Mouse (Mus musculus): ENCODE data around the gene Atn1.

Gene Atn1

DNA sequence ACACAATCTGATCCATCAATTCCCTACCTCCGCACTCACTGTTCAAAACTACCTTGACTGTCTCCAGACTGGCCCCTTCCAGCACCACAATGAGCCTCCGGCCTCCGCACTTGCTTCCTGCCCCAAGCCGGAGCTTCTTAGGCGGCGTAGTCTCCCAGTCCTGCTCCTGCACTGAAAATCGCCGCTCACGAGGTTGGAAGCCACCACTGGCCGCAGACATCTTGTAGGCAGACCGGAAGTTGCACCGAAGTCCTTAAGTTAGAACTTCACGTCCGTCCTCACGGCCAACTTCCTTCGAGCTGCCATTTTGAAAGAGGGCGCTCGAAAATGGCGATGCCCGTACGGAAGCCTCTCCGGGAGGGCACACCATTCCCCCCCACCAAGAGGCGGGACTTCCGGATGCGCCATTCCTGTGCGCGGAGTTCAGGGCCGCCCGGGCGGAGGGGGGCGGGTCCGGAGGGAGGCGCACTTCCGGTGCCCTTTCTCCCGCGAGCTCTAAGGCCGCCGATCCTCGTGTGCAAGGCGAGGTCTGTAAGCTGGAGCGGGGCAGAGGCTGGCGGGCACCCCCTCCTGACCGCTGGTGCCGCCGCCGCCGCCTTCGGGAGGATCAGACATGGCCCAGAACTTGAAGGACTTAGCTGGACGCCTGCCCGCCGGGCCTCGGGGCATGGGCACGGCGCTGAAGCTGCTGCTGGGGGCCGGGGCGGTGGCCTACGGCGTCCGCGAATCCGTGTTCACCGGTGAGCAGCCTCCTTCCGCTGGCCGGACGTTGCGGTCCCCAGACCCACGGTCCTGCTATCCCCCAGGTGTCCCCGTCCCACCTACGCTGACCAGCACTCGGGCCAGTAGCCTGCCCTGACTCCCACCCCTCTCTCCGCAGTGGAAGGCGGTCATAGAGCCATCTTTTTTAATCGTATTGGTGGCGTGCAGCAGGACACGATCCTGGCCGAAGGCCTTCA, 44.2 kb downstream of the Atn1 start, which contains the start of the genes Emg1 and Phb2:
Gene Emg1 (minus strand): TSS at position 355 of the 959 bp plus-strand sequence.
Gene Phb2 (plus strand): TSS at position 513 of the 959 bp plus-strand sequence.
- DNase-seq (ENCODE audit: low read depth, low spot score): peak; percentile 99

DNA sequence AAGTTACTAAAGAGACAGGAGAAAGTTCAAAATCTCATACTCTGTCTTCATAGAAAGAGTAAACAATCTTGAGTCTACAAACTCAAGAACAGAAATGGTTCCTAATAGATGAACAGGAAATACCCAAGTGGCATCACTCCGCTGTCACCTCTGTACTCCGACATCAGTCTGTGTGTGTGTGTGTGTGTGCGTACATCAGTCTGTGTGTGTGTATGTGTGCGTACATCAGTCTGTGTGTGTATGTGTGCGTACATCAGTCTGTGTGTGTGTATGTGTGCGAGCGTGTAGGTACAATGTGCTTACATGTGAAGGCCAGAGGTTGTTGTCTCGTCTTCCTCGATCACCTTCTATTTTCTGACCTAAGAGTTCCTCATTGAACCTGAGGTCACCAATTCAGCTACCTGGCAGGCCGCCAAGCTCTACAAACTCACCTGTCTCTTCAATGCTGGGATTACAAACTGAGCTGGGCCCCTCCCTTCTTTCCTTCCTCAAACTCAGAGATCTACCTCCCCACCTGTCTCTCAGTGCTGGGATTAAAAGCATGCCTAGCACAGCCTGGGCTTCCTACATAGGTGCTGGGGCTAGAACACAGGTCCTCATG, 47.9 kb downstream of the Atn1 start:
- DNase-seq (ENCODE audit: low read depth, low spot score): no peak

DNA sequence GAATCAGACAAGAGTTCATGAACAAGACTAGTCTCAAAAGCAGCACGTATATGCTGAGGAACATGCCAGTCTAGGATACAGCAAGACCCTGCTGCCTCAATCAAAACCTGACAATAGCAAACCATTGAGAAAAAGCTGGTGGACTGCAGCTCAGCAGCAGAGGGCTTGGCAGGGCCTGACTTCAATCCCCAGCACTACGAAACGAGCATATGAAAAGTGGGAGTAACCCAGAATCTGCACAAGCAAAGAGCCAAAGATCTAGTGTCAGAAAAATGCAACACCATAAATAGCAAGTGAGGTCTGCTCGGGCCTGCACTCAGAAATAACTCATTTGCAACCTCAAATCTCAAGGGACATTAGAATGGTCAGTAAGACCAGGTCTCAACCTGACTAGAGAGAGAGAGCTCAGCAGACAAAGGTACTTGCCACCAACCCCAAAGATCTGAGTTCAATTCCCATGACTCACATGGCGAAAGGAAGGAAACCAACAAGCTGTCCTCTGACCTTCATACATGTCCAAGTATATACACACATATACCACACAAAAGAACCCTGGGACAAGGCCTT, 50.2 kb downstream of the Atn1 start:
- peak; percentile 66 for DNase-seq (ENCODE audit: low read depth, low spot score)

DNA sequence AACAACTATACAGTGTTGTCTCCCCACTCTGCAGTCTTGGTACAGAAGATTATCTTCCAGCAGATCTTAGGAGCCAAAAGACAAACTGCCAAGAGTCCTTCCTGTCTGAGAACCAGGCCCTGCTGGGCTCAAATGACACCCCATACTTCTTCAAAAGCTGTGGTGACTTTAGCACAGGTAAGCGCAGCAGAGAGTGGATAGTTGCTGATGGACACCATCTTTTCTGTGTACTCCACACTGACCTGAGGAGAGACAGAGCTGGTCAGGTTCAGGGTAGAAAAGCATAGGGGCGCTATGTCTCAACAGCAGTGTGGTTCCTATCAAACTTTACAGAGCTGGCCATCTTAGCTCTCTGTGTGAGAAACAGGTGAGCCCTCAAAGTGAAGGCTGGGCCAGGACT, 51.9 kb downstream of the Atn1 start:
- no peak for DNase-seq (ENCODE audit: low read depth, low spot score)

DNA sequence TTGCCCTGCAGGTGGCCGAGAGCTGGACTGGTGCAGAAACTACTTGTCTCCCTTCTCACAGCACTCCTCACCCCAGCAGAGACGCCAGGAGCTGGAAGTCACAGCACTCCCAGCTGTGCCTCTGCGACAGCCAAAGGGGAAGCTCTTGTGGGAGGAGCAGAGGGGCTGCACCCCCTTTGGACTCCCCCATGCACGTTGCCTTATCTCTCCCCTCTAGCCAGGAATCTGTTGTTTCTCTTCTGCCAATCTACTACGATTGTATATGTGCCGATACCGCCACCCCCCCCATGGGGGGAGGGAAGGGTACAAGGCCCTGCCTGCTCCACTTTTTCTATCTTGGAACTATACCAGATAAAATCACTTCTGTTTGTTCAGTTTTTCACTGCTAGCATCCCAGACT, 52.5 kb downstream of the Atn1 start:
- DNase-seq (ENCODE audit: low read depth, low spot score): no peak

DNA sequence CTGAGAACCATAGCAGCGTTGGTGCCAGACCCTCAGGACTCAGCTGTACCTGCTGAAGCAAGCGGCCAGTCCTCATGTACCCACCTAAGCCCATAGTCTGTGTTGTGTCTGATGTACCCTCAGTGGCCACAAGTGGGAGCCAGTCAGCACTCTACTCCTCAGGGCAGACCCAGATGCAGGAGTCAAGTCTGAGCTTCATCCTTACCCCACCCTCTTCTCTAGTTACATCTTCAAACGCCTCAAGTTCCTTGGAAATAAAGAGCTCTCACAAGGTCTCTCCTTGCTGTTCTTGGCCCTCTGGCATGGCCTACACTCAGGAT, 53.6 kb downstream of the Atn1 start:
- peak; percentile 88 for DNase-seq (ENCODE audit: low read depth, low spot score)

DNA sequence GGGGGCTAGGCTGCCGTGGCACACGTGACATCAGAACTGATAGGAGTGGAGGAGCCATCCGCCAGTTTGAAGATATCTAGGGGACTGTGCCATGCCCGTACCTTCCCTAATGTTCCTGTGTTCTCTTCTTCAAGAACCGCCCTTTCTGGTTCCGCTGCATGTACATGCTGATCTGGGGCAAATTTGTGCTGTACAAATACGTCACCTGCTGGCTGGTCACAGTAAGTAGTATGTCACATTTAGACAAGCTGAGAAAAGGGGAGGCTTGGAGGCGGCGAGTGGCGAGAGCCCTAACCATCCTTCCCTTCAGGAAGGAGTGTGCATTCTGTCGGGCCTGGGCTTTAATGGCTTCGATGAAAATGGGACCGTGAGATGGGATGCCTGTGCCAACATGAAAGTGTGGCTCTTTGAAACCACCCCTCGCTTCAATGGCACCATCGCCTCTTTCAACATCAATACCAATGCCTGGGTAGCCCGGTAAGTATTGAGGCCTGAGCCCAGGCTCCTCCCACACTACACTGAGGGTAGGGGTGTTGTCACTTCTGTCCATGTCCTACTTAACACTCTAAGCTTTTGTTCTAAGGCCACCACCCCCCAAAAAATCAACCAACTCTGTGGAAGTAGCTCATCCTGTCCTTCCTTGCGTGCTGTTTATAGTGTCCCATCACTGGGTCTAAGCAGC, 54.1 kb downstream of the Atn1 start:
- no peak for DNase-seq (ENCODE audit: low read depth, low spot score)

DNA sequence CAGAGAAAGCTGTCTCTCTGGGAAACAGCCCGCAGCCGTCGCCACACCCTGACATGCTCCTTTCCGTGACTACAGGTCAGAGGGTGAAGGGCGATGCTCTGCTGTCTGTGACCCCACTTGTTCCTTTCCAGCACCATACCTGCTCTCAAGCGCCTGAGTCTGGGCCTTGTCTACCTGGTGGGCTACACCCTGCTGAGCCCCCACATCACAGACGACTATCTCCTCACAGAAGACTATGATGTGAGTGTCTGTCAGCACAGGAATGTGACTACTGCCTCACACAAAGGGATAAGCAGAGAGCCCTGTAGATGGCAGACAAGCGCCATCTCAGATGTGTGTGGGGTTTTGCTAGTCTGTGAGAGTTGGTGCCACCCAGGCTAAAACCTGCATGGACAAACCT, 55.0 kb downstream of the Atn1 start:
- peak; percentile 67 for DNase-seq (ENCODE audit: low read depth, low spot score)

DNA sequence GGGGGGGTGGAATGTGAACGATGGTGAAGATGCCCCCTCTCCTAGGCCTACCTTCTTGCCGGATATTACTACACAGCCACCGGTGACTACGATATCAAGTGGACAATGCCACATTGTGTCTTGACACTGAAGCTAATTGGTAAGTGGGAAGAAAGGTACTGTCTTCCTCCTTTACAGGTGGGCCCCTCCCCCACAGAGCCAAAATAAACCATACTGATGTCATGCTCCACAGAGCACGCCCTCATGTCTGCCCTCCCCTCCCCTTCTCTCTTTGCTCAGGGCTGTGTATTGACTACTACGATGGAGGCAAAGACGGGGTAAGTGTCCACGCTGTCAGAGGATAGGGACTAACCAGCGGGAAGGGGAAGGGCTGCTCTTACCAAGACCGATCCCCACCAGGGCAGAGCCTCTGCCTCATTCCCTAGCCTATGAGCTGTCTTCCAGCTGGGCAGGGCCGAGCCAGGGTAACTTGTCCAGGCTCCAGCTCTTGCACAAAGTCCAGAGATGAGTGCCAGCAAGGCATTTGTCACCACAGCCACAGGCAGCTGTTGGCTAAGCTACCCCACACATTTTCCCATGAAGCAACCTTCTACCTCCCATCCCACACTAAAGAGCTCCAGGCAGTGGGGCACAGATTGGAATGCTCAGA, 56.2 kb downstream of the Atn1 start:
- peak; percentile 98 for DNase-seq (ENCODE audit: low read depth, low spot score)

DNA sequence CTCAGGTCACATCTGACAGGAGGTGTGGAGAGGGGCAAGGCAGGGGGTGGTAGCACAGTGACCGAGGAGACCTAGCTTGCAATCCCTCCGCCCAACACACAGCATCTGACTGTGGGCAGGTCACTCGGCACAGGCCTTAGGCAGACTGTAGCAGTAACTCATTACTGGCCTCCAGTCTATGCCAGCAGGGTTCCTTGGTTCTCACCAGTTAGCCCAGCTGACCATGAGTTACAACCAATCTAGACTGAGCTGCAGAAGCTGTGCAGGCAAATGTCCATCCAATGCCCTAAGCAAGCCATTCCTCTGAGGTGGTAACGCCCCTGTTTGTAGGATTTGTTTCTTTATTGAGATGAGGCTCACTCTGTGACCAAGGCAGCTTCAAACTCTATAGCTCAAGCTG, 57.0 kb downstream of the Atn1 start:
- no peak for DNase-seq (ENCODE audit: low read depth, low spot score)

DNA sequence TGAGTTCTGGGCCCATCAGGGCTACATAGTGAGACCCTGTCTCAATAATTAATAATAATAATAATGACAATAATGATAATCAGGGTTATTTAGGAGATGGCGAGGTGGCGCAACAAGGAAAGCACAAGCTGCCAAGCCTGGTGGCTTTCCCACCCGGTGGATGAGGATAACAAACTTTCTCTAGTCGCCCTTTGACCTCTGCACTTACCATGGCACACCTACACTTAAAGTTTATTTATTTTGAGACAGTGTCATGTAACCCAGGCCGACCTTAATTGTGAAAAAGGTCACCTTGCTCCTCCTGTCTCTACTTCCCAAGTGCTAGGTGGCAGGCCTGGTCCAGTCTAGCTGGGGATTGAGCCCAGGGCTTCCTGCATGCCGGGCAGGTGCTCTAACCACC, 57.6 kb downstream of the Atn1 start:
- no peak for DNase-seq (ENCODE audit: low read depth, low spot score)

DNA sequence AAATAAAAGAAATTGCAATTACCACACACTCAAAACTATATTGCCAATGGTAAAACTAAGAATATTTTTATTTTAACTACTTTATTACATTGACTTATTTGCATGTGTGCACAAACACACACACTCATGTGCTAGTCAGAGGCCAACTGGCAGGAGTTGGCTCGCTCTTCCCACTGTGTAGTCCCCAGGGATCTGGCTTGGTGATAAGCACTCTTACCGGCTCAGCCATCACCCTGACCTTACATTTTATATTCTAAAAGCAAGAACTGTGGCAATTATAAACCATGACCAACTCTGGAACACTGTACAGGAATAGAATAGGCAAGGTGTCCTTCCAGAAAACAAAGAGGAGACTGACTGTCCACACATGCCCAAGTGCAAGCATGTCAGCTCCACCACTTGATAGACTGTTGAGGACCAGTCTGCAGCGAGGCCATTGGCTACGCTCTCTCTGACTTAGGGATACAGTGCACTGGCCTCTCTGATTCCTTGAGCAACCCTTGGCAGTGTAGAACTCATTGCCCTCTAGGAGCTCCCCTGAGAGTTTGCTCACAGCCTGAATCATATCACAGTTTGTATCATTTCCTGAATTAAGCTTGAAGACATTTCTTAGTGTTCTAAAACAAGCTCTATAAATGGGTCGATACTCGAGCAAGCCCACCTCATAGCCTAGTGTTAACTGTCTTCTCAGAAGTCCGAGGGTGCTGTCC, 59.7 kb downstream of the Atn1 start:
- peak; percentile 71 for DNase-seq (ENCODE audit: low read depth, low spot score)

DNA sequence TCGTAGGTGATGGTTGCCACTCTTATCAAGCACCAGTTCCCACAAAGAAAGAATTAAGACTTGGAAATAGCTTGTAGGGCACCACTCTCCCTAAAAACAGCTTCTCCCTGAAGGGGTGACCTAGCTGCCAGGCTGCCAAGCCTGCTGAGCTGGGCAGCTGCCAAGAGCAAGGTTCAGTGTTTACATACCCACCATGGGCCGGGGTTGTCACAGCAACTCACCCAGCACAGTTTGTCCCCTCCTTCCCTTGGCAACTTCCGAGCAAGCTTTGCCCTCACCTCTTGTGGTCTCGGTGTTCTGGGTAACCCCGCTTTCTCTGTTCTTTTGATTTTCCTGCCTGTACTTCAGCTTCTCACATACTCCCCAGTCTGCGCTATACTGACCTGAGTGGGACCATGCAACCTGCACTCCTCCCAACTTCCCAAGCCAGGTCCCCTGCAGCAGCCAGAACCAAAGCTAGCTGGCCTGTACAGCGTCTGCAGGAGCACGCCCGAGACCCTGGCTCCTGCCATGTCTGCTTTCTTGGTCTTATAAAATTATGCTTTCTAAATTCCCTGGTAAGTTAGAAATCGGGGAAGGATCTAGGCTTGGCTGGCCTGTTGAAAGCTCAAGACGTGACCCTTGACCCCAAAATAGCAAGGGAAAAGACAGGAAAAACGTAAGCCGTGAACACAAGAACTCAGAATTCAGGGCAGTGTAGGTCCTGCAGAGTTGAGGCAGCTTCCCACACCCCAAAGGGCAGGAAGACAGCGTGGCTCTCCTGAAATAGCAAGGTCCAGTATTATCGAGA, 62.0 kb downstream of the Atn1 start:
- DNase-seq (ENCODE audit: low read depth, low spot score): no peak

DNA sequence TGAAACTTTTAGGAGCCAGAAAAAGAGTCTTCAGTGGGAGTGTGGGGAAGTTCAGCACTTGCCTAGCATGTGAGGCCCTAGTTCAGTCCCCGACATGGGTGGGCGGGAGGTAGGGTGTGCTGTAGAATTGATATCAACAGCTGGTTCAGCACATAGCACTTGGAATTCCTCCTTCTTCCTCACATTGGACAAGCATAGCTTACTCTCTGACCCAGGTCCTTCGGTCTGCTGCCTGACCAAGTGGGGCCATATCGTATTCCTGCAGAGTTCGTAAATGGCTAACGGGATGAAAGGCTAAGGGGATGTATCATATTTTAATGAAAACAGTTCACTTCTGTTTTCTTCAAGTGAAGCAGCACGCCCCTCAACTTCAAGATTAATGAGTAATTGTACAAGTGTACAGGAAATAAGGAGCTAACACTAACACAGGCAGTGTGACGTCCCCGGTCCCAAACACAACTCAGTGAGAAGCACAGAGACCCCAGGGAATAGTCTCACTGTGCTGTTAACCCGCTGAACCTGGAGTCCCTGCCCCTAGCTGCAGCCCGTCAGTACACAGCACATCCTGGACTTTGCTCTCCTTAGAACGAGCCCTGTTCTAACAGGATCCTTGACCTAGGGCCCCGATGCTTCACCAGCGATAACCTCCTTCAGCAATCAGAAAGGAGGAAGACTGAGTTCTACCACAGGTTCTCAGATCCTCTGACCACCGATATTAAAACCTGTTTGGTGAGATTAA, 62.9 kb downstream of the Atn1 start:
- DNase-seq (ENCODE audit: low read depth, low spot score): no peak
